Mouse (Mus musculus): ENCODE measurements around the gene Sgpp1. TPM values are rescaled to one million over a fixed set of nuclear protein-coding genes. Genes with fewer than 3 reads are reported as not detected.

Sgpp1 gene
- polyA plus RNA-seq (2012; rRNA removed) = 26.0 and 34.9 TPM in 2 replicates

GRCm38 (mm10) chr12:75735246-75736200, at the start of gene Sgpp1:
Sgpp1 (minus strand) TSS chr12:75735729.
- Histone ChIP-seq H3K4me3 (ENCODE audit: extremely low read depth, insufficient read depth, insufficient read length) (peak within 1 kb of the TSS; percentile 80), H3K4me1 (ENCODE audit: control insufficient read depth, insufficient read depth, insufficient read length) (no peaks in the 10 kb centered on the region), H3K27me3 (ENCODE audit: control insufficient read depth, insufficient read depth, low read length) (no peaks in the 10 kb centered on the region), H3K27ac (ENCODE audit: insufficient read depth, low read length) (peak within 1 kb of the TSS; percentile 84), H3K36me3 (ENCODE audit: control insufficient read depth, insufficient read depth, low read length) (no peaks in the 10 kb centered on the region)
- DNase-seq (ENCODE audit: low read depth in 1 of 2, low spot score in 2 of 2) = peak; percentile 52 to 78
- TF ChIP-seq POLR2A (IDR thresholded peaks at IDR 0.05; ENCODE audit: low read depth, low read length) (peak; percentile 37), CTCF (IDR thresholded peaks at IDR 0.05; ENCODE audit: extremely low read depth, insufficient read depth, insufficient read length, insufficient replicate concordance) (no peak)
- WGBS = 1% methylated on average over 100 of the region's 105 CpGs

DNA sequence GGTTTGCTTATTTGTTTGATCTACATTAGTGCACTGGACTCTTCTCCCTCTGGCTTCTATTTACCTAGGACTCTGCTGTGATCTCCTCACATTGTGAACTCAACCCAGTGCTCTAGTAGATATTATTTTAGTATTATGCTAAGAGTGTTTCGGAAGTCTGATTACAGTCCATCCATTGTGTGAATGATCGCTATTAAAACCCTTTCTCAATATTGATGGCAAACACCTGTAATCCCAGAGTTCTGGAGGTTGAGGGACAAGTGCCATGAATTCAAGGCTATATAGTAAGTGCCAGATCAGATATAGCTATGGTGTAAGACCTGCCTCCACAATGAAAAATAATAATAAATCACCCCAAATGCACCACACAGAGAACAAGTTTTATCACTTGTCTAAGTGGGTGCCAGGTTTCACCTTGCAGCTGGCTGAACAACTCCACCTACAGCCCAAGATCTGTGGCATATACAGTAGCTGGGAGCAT, 48.8 kb upstream of the Sgpp1 start:
- no peaks in the 10 kb centered on the region for H3K27me3 ChIP-seq (ENCODE audit: control insufficient read depth, insufficient read depth, low read length)
- H3K36me3 ChIP-seq (ENCODE audit: control insufficient read depth, insufficient read depth, low read length) = no peaks in the 10 kb centered on the region
- no peak overlapping the region for H3K27ac ChIP-seq (ENCODE audit: insufficient read depth, low read length)
- no peak overlapping the region for H3K4me3 ChIP-seq (ENCODE audit: extremely low read depth, insufficient read depth, insufficient read length)
- no peak for TF ChIP-seq POLR2A (IDR thresholded peaks at IDR 0.05; ENCODE audit: low read depth, low read length)
- TF ChIP-seq CTCF (IDR thresholded peaks at IDR 0.05; ENCODE audit: extremely low read depth, insufficient read depth, insufficient read length, insufficient replicate concordance) = no peak
- 91% methylated on average over 2 of the region's 2 CpGs for WGBS
- H3K4me1 ChIP-seq (ENCODE audit: control insufficient read depth, insufficient read depth, insufficient read length) = no peaks in the 10 kb centered on the region
- no peak for DNase-seq (ENCODE audit: low read depth in 1 of 2, low spot score in 2 of 2)

- Histone ChIP-seq H3K4me1 (ENCODE audit: control insufficient read depth, insufficient read depth, insufficient read length) (no peaks in the 10 kb centered on the region), H3K36me3 (ENCODE audit: control insufficient read depth, insufficient read depth, low read length) (no peaks in the 10 kb centered on the region), H3K27me3 (ENCODE audit: control insufficient read depth, insufficient read depth, low read length) (no peaks in the 10 kb centered on the region), H3K4me3 (ENCODE audit: extremely low read depth, insufficient read depth, insufficient read length) (no peak overlapping the region), H3K27ac (ENCODE audit: insufficient read depth, low read length) (no peak overlapping the region)
- no peak for TF ChIP-seq POLR2A (IDR thresholded peaks at IDR 0.05; ENCODE audit: low read depth, low read length)
- no peak for TF ChIP-seq CTCF (IDR thresholded peaks at IDR 0.05; ENCODE audit: extremely low read depth, insufficient read depth, insufficient read length, insufficient replicate concordance)
- WGBS = 87% methylated on average over 7 of the region's 7 CpGs
- no peak for DNase-seq (ENCODE audit: low read depth in 1 of 2, low spot score in 2 of 2)
Observed at GRCm38 (mm10) chr12:75781995-75782394, 46.5 kb upstream of the Sgpp1 start.

GRCm38 (mm10) chr12:75781445-75781844, 45.9 kb upstream of the Sgpp1 start:
- H3K4me1 ChIP-seq (ENCODE audit: control insufficient read depth, insufficient read depth, insufficient read length) = no peaks in the 10 kb centered on the region
- no peak overlapping the region for H3K27ac ChIP-seq (ENCODE audit: insufficient read depth, low read length)
- no peaks in the 10 kb centered on the region for H3K27me3 ChIP-seq (ENCODE audit: control insufficient read depth, insufficient read depth, low read length)
- H3K4me3 ChIP-seq (ENCODE audit: extremely low read depth, insufficient read depth, insufficient read length) = no peak overlapping the region
- no peaks in the 10 kb centered on the region for H3K36me3 ChIP-seq (ENCODE audit: control insufficient read depth, insufficient read depth, low read length)
- TF ChIP-seq CTCF (IDR thresholded peaks at IDR 0.05; ENCODE audit: extremely low read depth, insufficient read depth, insufficient read length, insufficient replicate concordance) = no peak
- TF ChIP-seq POLR2A (IDR thresholded peaks at IDR 0.05; ENCODE audit: low read depth, low read length) = no peak
- DNase-seq (ENCODE audit: low read depth in 1 of 2, low spot score in 2 of 2) = no peak

GRCm38 (mm10) chr12:75772424-75773034, 37.0 kb upstream of the Sgpp1 start:
- peak; percentile 25 to 63 for DNase-seq (ENCODE audit: low read depth in 1 of 2, low spot score in 2 of 2)
- Histone ChIP-seq H3K27ac (ENCODE audit: insufficient read depth, low read length) (no peak overlapping the region), H3K4me3 (ENCODE audit: extremely low read depth, insufficient read depth, insufficient read length) (no peak overlapping the region), H3K4me1 (ENCODE audit: control insufficient read depth, insufficient read depth, insufficient read length) (no peaks in the 10 kb centered on the region), H3K36me3 (ENCODE audit: control insufficient read depth, insufficient read depth, low read length) (no peaks in the 10 kb centered on the region), H3K27me3 (ENCODE audit: control insufficient read depth, insufficient read depth, low read length) (no peaks in the 10 kb centered on the region)
- 20% methylated on average over 3 of the region's 3 CpGs for WGBS
- TF ChIP-seq CTCF (IDR thresholded peaks at IDR 0.05; ENCODE audit: extremely low read depth, insufficient read depth, insufficient read length, insufficient replicate concordance) (peak; percentile 66; the same call in 1 of the 2 replicates), POLR2A (IDR thresholded peaks at IDR 0.05; ENCODE audit: low read depth, low read length) (no peak)

GRCm38 (mm10) chr12:75771410-75771809, 35.9 kb upstream of the Sgpp1 start:
- H3K27ac ChIP-seq (ENCODE audit: insufficient read depth, low read length) = no peak overlapping the region
- no peak for DNase-seq (ENCODE audit: low read depth in 1 of 2, low spot score in 2 of 2)
- WGBS = 69% methylated on average over 3 of the region's 3 CpGs

More at GRCm38 (mm10) chr12:75771410-75771809, 35.9 kb upstream of the Sgpp1 start:
- H3K36me3 ChIP-seq (ENCODE audit: control insufficient read depth, insufficient read depth, low read length) = no peaks in the 10 kb centered on the region
- H3K4me3 ChIP-seq (ENCODE audit: extremely low read depth, insufficient read depth, insufficient read length) = no peak overlapping the region
- TF ChIP-seq POLR2A (IDR thresholded peaks at IDR 0.05; ENCODE audit: low read depth, low read length) (no peak), CTCF (IDR thresholded peaks at IDR 0.05; ENCODE audit: extremely low read depth, insufficient read depth, insufficient read length, insufficient replicate concordance) (no peak)
- no peaks in the 10 kb centered on the region for H3K4me1 ChIP-seq (ENCODE audit: control insufficient read depth, insufficient read depth, insufficient read length)
- no peaks in the 10 kb centered on the region for H3K27me3 ChIP-seq (ENCODE audit: control insufficient read depth, insufficient read depth, low read length)

All from spleen, adult 2 months (tissue).